Mouse (Mus musculus): ENCODE data around the gene Abcf1.

Gene Abcf1

GRCm38 (mm10) chr17:35978811-35979400 lies 9.3 kb upstream of the Abcf1 start:
- under 1% methylated on average over 41 of the region's 41 CpGs for WGBS

GRCm38 (mm10) chr17:35972131-35972530 lies 2.6 kb upstream of the Abcf1 start:
- 33% methylated on average over 1 of the region's 1 CpGs for WGBS

GRCm38 (mm10) chr17:35967621-35968020 lies 1.9 kb downstream of the Abcf1 start:
- WGBS = 73% methylated on average over 2 of the region's 2 CpGs

GRCm38 (mm10) chr17:35963279-35963678 lies 6.3 kb downstream of the Abcf1 start:
- 74% methylated on average over 10 of the region's 10 CpGs for WGBS

- 80% methylated on average over 15 of the region's 15 CpGs for WGBS
Measured at GRCm38 (mm10) chr17:35958533-35959223, 10.9 kb downstream of the Abcf1 start.

- WGBS = 76% methylated on average over 8 of the region's 8 CpGs
Measured at GRCm38 (mm10) chr17:35954665-35955064, 14.9 kb downstream of the Abcf1 start.

GRCm38 (mm10) chr17:35952559-35952958 lies 17.0 kb downstream of the Abcf1 start:
- WGBS = 84% methylated on average over 3 of the region's 3 CpGs

- WGBS = 70% methylated on average over 1 of the region's 1 CpGs
Measured at GRCm38 (mm10) chr17:35939941-35940340, 29.6 kb downstream of the Abcf1 start.

GRCm38 (mm10) chr17:35939108-35939507 lies 30.5 kb downstream of the Abcf1 start:
- 68% methylated on average over 2 of the region's 2 CpGs for WGBS

GRCm38 (mm10) chr17:35937700-35938348 lies 31.7 kb downstream of the Abcf1 start:
- WGBS = 39% methylated on average over 2 of the region's 2 CpGs

- WGBS = 91% methylated on average over 14 of the region's 14 CpGs
Measured at GRCm38 (mm10) chr17:35935763-35936162, 33.8 kb downstream of the Abcf1 start.

GRCm38 (mm10) chr17:35932608-35933007 lies 37.0 kb downstream of the Abcf1 start:
- 90% methylated on average over 4 of the region's 4 CpGs for WGBS

- WGBS = 93% methylated on average over 12 of the region's 12 CpGs
Measured at GRCm38 (mm10) chr17:35930627-35931026, 38.9 kb downstream of the Abcf1 start.

- WGBS = 96% methylated on average over 2 of the region's 2 CpGs
Measured at GRCm38 (mm10) chr17:35929534-35929933, 40.0 kb downstream of the Abcf1 start.

GRCm38 (mm10) chr17:35927471-35927870 lies 42.1 kb downstream of the Abcf1 start:
- 66% methylated on average over 1 of the region's 1 CpGs for WGBS

GRCm38 (mm10) chr17:35923281-35923680 lies 46.3 kb downstream of the Abcf1 start:
- 81% methylated on average over 4 of the region's 4 CpGs for WGBS

GRCm38 (mm10) chr17:35922566-35922965 lies 47.0 kb downstream of the Abcf1 start:
- WGBS = 53% methylated on average over 3 of the region's 3 CpGs

GRCm38 (mm10) chr17:35921710-35922109 lies 47.9 kb downstream of the Abcf1 start:
- 24% methylated on average over 4 of the region's 4 CpGs for WGBS

- 54% methylated on average over 5 of the region's 5 CpGs for WGBS
Measured at GRCm38 (mm10) chr17:35920862-35921562, 48.5 kb downstream of the Abcf1 start.

GRCm38 (mm10) chr17:35920384-35920783 lies 49.2 kb downstream of the Abcf1 start:
- 55% methylated on average over 1 of the region's 1 CpGs for WGBS

GRCm38 (mm10) chr17:35919864-35920301 lies 49.7 kb downstream of the Abcf1 start:
- WGBS = 24% methylated on average over 6 of the region's 6 CpGs

GRCm38 (mm10) chr17:35919060-35919715 lies 50.4 kb downstream of the Abcf1 start:
- WGBS = under 1% methylated on average over 7 of the region's 7 CpGs

All from cerebral cortex, adult 2 months (tissue).